Mouse (Mus musculus): ENCODE measurements around the gene Atg16l2.

Atg16l2 gene

DNA sequence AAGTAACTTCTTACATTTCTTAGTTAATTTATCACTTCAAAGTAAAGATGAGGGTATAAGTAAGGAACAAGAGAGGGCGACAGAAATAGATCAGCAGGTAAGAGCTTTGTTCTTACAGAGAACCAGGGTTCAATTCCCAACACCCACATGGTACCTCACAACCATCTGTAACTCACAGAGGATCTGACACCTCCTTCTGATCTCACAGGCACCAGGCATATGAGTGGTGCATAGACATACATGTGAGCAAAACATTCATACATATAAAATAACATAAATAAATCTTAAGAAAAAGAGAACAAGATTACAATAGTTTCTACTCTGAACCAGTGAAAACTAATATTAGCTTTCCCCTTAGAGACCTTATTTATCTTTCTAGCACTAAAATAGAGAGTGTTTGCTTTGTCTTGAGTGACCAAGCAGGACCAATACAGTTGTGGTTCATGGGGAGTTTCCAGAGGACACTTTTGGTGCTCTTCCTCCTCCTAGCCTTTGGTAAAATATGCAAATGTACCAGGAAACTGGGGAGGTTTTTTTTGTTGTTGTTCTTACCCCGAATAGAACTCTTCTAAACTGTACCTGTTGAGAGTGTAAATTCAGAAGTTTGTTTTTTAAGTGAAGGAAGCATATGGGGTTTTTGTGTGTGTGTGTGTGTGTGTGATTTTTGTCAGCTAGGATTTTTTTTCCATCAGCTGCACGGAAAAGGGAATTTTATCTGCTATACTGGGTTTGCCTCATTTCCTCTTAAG lies 88.4 kb downstream of the Atg16l2 start:
- no peak for DNase-seq

All from right cerebral cortex, postnatal 25 days (tissue).